Mouse (Mus musculus): ENCODE measurements around the gene Olfr1445.

Olfr1445 gene

GRCm38 (mm10) chr19:12883555-12883954 is at the start of gene Olfr1445:
TSS of gene Olfr1445 (plus strand) at chr19:12883855.
- DNase-seq (ENCODE audit: low spot score in 2 of 2) = no peak

DNA sequence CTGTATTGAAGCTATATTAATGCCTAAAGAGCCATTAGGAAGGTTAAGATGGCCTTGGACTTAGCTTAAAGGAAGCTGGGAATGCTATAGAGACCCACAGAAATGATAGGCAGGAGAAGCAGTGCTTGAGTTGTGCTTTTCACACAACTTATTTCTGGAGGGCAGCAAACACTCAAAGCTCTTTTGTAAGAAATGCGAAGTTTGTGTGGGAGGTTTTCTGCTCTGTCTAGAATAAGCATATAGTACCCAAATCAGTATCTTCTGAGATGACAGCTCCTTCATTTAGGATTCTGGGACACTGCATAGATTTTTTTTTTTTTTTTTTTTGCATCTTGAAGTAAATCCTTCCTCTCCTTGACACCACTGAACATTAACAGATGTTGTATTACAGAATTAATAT is 45.1 kb upstream of the Olfr1445 start:
- DNase-seq (ENCODE audit: low spot score in 2 of 2) = no peak

DNA sequence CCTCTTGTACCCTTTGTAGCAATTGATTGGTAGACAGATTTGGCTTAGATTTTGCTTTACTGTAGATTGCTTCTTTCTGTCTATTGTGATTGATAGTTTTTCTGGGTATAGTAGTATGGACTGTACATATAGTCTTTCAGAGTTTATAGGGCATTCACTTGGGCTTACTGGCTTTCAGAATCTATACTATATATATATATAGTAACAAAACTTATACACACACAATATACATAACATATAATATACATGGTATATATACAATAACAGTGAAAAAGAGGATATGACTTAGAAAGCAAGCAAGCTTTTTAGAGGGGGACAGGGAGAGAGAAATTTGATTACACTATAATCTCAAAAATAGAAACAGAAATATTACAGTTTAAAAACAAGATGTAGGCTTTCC is 37.3 kb upstream of the Olfr1445 start, which contains the start of gene Gm5244:
Gm5244 (plus strand) TSS at position 301 of the 400 bp plus-strand sequence.
- no peak for DNase-seq (ENCODE audit: low spot score in 2 of 2)

DNA sequence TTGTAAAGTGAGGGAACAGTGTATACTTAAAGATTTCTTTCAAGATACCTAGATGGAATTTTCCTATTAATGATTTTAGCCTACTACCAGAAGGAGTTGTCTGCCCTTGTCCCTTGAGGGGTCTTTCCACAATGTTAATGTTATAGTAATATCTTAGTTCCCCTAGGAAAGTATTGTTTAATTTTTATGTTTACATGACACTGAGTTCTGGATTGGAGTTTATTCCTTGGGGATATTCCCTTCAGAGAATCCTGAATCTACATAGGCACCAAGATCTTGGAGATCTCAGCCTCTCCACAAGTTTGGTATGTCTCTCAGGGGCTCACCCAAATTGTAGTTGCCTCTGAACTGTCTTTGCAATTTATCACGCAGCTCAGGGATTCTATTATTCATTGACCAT is 26.7 kb upstream of the Olfr1445 start, which contains the start of gene Olfr1444:
Olfr1444 (plus strand) TSS at position 301 of the 400 bp plus-strand sequence.
- no peak for DNase-seq (ENCODE audit: low spot score in 2 of 2)

- no peak for DNase-seq (ENCODE audit: low spot score in 2 of 2)
These were observed 9.8 kb downstream of the Olfr1445 start, which contains the start of gene Olfr1446 for GRCm38 (mm10) chr19:12893424-12893823. TSS of gene Olfr1446 (minus strand) at chr19:12893524.

DNA sequence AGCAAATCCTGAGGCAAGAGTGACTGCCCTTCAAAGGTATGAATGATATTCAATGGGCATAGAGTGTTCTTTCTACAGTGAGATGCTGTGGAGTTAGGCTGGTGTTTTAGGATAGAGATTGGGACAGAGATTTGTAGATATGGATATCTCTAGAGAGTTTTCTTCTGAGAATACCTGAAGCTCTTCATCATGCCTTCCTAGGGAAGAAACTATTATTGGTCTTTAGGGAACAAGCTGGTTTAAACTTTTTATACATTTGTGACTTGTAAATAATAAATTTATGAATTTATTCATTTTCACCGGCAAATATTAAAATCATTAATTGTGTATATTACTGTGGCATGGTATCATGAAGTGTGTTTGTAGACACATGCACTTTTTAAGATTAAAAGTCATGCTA is 20.0 kb downstream of the Olfr1445 start, which contains the start of gene Olfr1447:
Olfr1447 (minus strand) TSS at position 101 of the 400 bp plus-strand sequence.
- DNase-seq (ENCODE audit: low spot score in 2 of 2) = no peak

DNA sequence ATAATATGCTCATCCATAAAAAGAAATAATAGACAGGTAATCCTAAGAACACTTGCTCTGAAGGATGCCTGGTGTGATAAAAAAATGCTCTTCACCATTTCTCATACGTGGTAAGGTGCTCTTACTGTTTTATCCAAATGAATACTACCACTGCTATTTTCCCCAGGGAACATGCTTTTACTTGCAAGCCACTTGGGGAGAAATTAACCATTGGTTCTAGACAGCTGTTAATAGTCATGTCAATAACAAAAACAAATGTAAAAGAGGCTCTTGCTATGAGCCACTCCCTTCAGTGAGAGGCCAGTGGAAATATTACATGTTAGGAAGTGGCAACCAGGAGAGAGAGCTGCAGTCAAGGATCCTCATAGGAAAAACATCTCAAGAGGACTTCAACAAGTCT is 40.7 kb downstream of the Olfr1445 start, which contains the start of gene Olfr1448:
Olfr1448 (minus strand) TSS at position 101 of the 400 bp plus-strand sequence.
- DNase-seq (ENCODE audit: low spot score in 2 of 2) = no peak

- no peak for DNase-seq (ENCODE audit: low spot score in 2 of 2)
These were observed 46.9 kb downstream of the Olfr1445 start, which contains the start of gene Olfr1449 for GRCm38 (mm10) chr19:12930540-12930939. TSS of gene Olfr1449 (plus strand) at chr19:12930840.

All from right cerebral cortex, postnatal 36 days (tissue).